Mouse (Mus musculus): ENCODE results near the gene Ppp3cb.

The Ppp3cb gene

DNA sequence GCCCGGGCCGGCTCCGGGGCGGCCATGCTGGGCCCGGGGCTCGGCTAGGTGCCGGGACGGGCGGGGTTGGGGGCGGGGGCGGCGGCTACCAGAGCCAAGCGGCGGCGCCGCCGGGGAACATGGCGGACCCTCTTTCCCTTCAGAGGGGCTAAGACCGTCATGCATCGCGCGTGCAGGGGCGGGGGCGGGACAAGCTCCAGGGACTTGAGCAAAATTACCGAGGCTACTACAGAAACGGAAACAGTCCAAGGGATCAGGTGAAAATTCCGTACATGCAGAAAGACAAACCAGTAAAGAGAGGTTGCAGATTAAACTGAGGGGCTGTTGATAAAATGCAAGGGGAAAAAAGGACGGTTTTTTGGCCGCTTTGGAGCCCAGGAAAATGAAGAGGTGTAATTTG lies at the start of gene Ppp3cb:
Ppp3cb (minus strand) TSS at position 159 of the 400 bp plus-strand sequence.
- WGBS, result under 1% methylated on average over 29 of the region's 29 CpGs

DNA sequence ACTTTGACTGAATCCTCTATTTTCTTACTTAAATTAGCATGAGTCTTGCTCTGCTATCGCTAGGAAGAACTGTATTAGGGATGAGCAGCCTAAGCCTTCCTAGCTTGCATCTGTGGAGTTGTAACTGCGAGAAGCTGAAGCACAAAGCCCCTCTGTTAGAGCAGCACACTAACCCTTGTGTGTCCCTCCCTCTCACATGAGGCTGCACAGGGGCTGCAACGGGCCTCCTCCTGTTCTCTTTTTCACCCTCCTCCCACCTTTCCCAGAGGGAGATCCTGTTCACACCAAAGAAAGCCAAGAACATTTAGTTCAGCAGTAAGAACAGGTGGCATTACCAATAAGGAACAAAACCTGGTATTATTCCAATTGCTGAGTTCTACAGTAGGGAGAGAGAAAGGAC lies 49.4 kb upstream of the Ppp3cb start:
- 15% methylated on average over 3 of the region's 3 CpGs for WGBS

DNA sequence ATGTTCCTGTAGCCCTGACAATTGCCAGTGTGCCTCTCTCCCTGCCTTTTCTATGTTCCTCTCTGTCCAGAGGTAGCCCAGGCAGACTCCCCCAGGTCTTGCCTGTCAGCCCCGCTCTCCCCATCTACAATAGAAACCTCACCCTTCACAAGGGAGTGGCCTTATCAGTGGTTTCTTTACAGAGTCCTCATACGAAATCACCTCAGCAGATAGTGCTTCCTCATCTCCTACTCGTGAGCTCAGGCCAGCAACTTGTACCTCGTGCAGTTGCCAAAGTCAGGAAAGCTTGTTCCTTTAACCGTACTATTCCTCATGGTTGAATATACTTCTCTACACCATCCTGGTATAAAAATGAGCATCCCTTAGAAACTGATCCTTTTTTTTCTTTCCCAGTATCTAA lies 41.1 kb upstream of the Ppp3cb start:
- WGBS, result 89% methylated on average over 5 of the region's 5 CpGs

DNA sequence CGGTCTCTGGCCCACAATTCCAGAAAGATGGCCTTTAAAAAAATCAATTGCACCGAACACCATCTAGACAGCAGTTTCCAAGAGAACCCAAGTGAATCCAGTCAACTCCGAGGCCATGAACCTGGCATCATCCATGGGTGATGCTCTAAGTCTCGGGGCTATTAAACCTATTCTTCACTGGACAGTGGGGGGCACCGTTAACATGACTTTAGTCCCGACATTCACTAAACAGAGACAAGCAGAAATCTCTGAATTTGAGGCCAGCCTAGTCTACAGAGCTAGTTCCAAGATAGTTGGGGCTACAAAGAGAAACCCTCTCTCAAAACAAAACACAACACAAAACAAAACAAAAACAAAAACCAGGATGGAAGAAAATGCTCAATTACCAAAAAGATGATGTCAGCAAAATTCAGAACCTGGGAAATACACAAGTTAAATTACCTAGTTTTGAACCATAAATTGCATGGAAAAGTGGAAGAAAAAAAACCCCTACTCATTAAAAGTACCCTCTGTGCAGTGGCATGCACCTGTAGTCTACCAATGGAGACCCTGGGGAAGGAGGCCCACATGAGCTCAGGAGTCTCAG lies 32.5 kb upstream of the Ppp3cb start:
- 72% methylated on average over 6 of the region's 6 CpGs for WGBS

DNA sequence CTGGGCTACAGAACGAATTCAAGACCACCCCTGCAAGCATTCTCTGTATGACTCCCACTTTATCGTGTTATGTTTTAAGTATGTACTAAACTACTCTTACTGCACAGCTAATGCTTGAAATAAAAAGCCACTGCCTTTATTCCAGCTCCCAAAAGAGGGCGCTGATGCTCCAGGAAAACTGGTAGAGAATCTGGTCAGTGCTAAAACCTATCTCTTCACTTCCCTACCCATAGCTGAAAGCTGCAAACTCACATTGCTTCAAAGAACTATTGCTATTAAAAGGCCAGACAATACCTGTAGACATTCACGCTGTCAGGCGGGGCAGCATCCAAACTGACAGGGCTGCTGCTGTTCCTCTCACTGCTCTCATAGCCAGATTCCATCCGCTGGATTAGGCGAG lies 29.8 kb upstream of the Ppp3cb start:
- 45% methylated on average over 7 of the region's 7 CpGs for WGBS

DNA sequence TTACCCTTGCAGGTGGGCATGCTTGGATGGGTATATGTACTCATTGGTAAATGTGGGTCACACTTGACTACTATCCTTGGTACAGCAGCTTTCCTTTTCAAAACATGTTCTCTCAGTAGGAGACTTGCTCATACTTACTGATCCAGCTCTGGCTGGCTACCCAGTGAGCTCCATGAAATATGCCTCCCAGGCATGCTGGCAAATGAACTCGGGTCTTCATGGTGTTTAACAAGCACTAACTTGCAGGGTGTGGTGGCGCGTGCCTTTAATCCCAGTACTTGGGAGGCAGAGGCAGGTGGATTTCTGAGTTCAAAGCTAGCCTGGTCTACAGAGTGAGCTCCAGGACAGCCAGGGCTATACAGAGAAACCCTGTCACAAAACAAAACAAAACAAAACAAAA lies 26.8 kb upstream of the Ppp3cb start:
- WGBS, result 88% methylated on average over 3 of the region's 3 CpGs

DNA sequence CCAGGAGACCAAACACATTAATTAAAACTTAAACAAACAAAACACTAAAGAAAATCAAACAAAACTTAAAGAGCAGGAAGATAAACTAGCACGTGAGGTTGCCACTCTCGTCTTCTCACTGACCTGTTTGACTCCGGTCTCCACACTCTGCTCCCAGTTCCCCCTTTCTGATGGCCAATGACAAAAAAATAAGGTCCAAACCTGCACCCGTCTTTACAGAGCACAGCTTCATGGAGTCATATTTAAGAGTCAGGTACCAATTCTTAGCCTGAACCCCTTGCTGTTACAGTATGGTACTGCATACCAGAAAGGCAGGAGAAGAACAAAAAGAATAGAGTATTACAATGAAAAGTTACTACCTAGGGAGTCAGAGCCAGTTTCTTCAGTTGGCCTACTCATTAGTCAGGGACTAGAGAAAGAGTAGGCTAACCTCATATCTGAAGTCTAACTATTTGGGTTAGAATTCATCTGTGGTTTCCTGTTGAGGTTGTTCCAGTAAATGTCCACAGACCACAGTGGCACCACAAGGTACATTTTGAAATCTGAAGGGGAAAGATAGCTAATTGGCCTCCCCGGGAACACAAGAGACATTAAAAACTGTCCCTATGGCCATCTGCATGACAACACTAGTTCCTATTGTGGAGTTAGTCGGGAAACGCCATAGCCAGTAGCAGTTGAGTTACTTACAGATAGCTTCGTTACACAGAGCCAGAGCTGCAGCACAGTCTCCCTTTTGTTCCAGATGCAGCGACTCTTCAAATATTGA lies 19.1 kb upstream of the Ppp3cb start:
- WGBS, result 68% methylated on average over 9 of the region's 9 CpGs

DNA sequence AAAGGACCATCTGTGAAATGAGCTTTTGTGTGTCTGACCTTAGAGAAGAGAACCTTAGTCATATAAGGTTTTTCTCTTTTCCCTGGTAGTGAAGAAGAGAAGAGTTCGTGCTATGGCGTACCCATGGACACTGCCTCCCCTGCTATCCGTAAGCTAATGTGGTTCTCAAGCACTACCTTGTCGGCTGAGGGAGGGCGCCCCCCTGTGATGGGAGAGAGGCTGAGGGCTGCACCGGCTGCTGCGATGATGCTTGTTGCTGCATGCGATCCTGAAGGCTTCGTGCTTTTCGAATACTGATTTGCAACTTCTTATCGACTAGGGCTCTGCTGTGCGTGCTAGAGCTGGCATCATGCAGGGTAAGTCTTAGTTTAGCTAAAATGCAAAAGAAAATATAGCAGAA lies 18.3 kb upstream of the Ppp3cb start:
- 77% methylated on average over 12 of the region's 12 CpGs for WGBS

DNA sequence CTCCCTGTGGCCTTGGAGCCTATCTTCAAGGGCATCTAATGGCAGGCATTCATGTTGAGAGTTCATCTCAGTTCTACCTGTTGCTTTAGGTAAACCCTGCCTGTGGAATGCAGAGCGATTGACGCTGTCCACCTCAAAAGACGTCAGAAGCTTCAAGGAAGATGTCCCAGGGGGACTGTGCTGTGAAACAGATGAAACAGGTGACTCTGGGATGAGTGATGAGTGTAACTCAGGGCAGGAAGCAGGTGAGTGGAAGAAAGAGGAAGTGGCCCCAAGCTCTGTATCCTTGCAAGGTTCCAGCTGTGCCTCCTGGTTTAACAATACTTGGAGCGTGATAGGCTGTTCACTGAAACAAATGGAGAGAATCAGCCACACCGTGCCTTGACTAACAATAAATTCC lies 15.5 kb upstream of the Ppp3cb start:
- 95% methylated on average over 5 of the region's 5 CpGs for WGBS

DNA sequence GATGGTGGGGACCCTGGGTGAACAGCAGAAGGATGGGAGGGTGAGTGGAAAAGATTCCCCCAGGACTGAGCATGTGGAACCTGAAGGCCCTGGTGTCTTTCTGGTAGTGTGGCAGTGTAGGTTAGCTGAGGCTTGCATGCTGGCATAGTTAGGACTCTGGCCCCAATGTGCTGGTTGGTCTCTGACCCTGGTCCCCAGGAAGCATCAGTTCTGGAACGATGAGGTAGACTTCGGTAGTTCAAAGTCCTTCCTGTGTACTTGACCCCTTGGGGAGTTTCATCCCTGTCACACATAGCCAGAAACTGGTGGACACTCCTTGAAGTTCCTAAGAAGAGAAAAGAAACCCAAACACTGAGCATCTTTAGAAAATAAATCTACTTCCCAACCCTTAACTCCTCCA lies 3.8 kb upstream of the Ppp3cb start:
- WGBS, result 89% methylated on average over 2 of the region's 2 CpGs

DNA sequence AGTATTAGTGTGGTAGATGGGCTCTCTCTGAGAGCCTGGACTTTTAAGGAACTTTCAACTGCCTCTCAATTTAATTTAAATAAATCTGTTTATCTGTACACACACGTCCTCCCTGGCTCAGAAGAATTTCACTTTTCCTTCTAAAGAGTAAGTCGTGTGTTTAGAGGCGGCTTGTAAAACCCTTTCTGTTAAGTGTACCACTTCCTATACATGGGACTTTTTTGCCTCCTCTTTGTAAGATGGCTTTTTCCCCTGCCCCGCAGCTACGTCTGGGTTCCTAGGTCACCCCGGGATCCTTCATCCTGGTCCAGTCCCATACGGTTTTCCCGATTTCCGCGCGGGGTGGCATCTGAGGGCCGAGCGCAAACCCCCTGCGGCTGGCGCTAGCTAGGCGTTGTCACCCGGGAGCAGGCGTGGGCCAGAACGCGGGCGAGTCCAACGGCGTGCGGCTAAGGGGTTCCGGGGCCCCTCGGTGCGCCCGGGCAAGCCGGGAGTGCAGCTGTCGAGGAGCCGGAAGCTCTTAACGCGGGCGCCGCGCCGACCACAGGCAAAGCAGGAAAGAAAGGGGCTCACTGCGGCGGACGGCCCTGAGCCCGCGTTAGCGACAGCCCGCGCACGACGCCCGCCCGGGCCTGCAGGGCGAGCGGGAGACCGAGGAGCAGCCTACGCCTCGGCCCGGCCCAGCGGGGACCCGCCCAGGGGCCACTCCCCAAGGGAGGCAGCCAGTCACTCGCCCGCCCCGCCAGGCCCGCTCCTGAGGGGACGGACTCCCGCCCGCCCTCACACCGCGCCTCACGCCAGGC lies 643 bp downstream of the Ppp3cb start:
- under 1% methylated on average over 65 of the region's 67 CpGs for WGBS

DNA sequence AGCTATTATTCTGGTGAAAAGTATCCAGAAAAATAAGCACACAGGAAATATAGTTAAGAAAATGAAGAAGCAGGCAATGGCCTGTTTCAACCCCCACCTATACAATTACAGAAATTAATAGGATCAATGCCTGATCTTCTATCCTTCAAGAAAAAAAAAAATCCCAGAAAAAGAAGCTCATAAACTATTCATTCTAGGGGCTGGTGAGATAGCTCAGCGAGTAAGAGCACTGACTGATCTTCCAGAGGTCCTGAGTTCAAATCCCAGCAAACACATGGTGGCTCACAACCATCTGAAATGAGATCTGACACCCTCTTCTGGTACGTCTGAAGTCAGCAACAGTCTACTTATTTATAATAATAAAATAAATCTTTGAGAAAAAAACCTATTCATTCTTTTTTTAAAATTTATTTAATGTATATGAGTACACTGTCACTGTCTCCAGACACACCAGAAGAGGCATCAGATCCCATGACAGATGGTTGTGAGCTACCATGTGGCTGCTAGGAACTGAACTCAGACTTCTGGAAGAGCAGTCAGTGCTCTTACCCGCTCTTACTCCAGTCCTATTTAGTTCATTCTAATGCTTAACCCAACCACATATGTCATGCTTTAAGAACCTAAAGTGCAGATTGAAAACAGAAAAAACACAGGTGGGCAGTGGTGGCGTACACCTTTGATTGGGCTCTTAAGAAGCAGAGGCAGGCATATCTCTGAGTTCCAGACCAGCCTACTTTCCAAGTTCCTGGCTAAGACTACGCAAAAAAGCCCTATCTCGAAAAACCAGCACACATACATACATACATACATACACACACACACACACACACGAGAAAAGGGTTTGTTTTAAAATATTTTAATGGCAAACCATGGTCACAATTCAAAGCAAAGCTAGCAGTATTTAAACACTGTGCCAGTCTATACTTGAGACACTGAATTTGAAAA lies 1.6 kb downstream of the Ppp3cb start:
- WGBS, result 55% methylated on average over 7 of the region's 7 CpGs

DNA sequence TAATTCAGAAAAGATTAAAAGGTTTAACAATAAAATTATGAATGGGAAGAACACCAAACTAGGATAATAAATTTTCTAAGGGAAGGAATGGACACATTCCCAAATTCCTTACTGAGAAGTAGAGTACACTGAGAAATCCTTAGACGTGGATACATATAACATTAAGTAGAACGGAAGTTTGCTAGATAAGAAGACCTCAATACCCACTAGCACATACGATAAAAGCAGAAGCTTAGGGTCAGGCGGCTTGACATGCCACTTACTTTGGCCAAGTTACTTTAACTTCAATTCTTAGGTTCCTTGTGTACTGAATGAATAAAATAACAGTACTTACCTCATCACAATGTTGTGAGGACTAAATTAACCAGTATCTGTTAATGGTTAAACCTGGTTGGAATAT lies 16.7 kb downstream of the Ppp3cb start:
- WGBS, result 93% methylated on average over 4 of the region's 4 CpGs

DNA sequence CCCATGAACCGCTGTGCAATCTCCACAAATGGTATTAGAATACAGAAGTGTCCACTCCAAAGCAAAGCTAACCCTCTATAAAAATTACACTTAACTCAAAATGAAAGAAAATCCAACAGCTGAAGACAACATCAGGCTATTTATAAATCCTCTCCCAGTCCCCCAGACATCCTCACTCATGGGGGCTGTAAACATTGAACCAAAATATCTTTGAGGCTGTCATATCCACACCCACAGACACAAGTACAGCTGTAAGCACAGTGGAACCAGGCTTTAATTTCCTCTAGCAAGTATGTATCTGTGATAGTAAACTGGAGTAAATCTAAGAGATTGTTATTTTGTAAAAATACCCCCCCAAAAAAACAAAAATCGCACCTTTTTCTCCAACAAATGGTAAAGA lies 26.2 kb downstream of the Ppp3cb start:
- WGBS, result 66% methylated on average over 2 of the region's 2 CpGs

DNA sequence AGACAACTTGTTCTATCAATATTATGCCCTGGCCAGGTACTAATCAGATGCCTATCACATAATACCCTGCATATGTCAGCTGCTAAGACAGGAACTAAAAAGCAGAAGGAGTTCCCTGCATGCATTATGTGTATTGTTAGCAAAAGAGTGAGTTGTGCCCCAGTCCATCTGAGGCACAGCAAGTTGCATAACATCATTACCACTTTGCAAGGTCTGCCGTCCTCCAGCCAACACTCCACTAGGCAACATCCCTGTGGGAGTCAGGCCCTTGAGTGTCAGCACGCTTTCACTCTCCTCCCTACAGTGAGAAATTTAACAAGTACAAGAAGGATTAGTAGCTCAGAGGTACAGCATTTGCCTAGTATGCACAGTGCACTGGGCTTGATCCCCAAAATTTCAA lies 37.9 kb downstream of the Ppp3cb start:
- WGBS, result 60% methylated on average over 2 of the region's 2 CpGs

DNA sequence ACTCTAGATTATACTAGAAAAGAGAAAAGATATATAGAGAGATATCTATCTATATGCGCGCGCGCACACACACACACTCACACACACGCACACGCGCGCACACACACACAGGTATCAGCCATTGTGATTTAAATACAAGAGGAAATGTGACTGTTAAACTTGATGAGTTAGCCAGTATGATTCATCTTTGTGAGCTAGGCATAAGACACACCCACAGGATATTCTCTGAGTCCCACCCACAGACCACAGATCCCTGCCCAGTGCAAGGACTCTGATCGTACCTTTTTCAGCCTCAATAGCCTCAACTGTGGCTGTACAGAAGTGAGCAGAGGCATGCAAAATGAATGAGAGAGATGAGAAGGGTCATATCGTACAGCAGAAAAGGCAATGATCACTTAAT lies 43.4 kb downstream of the Ppp3cb start:
- 86% methylated on average over 10 of the region's 10 CpGs for WGBS

DNA sequence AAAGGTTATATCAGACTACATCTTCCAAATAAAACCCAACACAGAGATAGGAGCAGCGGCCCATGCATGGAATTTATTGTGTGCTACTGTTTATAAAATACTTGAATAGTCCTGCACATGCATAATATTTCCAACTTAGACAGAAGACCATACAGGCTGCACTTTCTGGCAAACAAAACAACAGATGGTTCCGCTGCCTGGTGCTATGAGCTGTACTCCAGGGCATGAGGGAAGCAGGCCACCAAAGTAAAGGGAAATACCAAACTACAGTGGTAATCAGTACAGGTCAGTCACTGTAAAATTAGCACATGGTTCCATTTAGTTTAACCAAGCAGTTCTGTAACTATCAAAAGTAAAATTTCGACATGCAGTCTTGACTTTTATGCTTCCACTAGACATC lies 46.4 kb downstream of the Ppp3cb start:
- WGBS, result 83% methylated on average over 3 of the region's 3 CpGs

DNA sequence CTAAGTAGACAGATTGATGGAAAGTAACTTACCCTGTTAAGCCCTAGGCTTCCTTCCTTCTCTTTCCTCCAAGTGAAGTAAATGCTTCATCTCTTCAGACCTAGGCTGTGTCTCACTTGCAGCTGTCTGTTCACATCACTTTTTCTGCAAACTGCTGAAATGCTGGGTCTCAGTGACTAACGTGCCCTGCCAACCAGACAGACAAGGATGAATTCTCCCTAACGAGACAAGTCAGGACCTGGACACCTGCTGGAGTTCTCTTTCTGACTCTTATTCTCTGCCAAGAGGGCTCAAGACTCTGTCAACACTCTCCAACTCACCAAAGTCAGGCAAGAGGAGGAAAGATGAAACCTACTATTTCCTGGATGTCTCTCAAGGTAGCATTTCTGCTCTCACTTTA lies 49.8 kb downstream of the Ppp3cb start, which contains the start of gene Mss51:
Mss51 (minus strand) TSS at position 299 of the 400 bp plus-strand sequence.
- WGBS, result 62% methylated on average over 2 of the region's 2 CpGs

DNA sequence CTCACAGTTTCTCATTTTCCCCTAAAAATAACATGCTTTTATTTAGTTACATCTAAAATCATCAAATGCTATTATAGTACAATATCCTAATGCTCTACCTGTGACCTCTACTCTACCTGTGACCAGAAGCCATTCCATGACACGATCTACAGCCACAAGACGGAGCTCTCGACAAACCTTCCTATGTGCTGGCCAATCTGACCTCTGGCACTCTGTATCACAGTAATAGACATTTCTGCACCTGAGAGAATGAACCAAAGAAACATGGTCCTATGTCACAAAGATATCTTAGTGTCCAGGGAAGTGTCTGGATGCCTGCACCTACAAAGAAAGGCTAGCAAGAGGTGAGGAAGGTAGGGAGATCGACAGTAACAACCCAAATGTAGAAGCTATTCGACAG lies 60.3 kb downstream of the Ppp3cb start:
- WGBS, result 96% methylated on average over 5 of the region's 5 CpGs

DNA sequence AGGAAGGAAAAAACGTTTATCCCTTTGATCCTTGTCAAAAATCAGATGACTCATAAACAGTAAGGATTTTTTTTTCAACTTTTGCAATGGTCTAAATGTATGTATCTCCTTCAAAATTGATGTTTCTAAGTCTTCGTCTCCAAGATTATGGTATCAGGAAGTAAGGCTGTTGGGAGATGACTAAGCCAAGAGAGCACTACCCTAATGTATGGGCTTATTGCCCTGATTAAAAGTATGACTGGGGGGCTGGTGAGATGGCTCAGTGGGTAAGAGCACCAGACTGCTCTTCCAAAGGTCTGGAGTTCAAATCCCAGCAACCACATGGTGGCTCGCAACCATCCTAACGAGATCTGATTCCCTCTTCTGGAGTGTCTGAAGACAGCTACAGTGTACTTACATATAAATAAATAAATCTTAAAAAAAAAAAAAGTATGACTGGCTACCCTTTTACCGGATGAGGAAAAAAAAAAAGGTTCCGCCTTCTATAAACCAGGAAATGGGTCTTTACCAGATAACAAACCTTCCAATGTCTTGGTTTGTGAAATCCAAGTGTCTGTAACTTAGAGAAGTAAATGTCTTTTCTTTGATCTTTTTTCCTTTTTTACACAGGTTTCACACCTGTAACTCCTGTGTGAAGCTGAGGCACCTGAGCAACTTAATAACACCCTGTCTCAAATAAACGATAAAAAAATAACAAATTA lies 64.2 kb downstream of the Ppp3cb start:
- WGBS, result 86% methylated on average over 7 of the region's 7 CpGs

DNA sequence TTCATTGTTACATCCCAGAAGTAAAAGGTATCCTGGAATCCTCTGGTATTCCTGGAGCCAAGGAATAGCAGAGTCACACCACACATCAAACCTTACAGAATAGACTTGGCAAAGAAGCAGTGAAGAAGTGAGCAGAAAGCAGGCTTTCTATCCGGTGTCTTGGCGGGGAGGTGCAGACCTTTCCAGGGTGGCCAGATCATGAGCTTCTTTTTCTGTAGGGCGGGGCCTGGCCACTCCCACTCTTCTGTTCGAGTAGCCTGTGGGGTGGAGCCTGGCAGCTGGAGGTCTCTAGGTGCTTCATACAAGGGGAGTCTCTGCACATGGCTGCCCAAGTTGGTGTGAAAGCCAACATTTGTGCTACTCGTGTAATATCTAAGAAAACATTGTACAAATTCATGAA lies 65.2 kb downstream of the Ppp3cb start:
- WGBS, result 39% methylated on average over 5 of the region's 5 CpGs

Measured in cerebral cortex, adult 2 months (tissue).